Mouse (Mus musculus) embryonic facial prominence, embryonic 12.5 days (tissue): ENCODE results near the gene Zfp937. TPM values are rescaled to one million over a fixed set of nuclear protein-coding genes. Genes with fewer than 3 reads are reported as not detected.

Experiments
- polyA plus RNA-seq: library from polyadenylated mRNA; unstranded; fragments of >200 nt; fragmentation: Nextera tagmentation; extraction: Ambion mirVana; gene quantifications from 2 replicates; pipeline ENCODE4 v1.2.1, GENCODE M21; 2016

Gene Zfp937
- polyA plus RNA-seq, 1 experiment from 2014 or later: 10.7 TPM

Other genes with a start within 250 kb of the Zfp937 start
- gene Zfp120, start 81.4 kb upstream of the Zfp937 start, polyA plus RNA-seq: 6.1 and 6.2 TPM in 2 replicates
- not detected in 2 replicates for gene Gm10770, start 38.4 kb upstream of the Zfp937 start, polyA plus RNA-seq
- gene Gm14139, start 36.3 kb upstream of the Zfp937 start, polyA plus RNA-seq: not detected in 2 replicates
- gene Gm21994, start 37.5 kb downstream of the Zfp937 start, polyA plus RNA-seq: 5.1 and 6.3 TPM in 2 replicates
- gene Gm14124, start 39.4 kb downstream of the Zfp937 start, polyA plus RNA-seq: not detected in 2 replicates
- gene Gm10130, start 105.6 kb downstream of the Zfp937 start, polyA plus RNA-seq: 3.6 and 5.4 TPM in 2 replicates
- 10.4 and 11.0 TPM in 2 replicates for gene 3300002I08Rik, start 144.7 kb downstream of the Zfp937 start, polyA plus RNA-seq
- gene Zfp442, start 233.4 kb downstream of the Zfp937 start, polyA plus RNA-seq: 9.4 and 10.2 TPM in 2 replicates